Mouse (Mus musculus): ENCODE data around the gene Kcnmb4. TPM values are rescaled to one million over a fixed set of nuclear protein-coding genes. Genes with fewer than 3 reads are reported as not detected.

The Kcnmb4 gene
- polyA plus RNA-seq, 1 experiment: 50.0 TPM

DNA sequence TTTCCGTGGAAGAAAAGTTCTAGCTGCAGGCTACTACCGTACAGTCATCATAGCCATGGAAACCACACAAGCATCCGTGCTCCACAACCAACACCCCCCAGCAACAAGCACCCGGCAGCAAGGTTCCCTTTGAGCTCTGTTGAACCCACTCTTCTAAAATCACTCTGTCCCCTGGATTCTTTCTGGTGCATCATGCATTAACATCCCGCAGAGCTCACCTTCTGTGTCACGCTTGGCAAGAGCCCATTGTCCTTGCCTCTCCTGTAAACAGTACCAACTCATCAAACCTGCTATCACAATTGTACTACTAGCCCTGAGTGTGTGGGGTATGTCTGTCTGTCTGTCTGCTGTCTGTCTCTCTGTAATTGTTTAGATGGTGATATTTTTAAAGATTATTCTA, 99.6 kb downstream of the Kcnmb4 start:
- no peak for TF ChIP-seq CTCF (IDR thresholded peaks at IDR 0.05; ENCODE audit: borderline replicate concordance, extremely low read depth, insufficient read depth, insufficient read length)
- no peak for TF ChIP-seq POLR2A (IDR thresholded peaks at IDR 0.05; ENCODE audit: borderline replicate concordance, extremely low read depth, insufficient read depth, insufficient read length, poor library complexity, severe bottlenecking)
- no peak for DNase-seq (ENCODE audit: low read depth)

DNA sequence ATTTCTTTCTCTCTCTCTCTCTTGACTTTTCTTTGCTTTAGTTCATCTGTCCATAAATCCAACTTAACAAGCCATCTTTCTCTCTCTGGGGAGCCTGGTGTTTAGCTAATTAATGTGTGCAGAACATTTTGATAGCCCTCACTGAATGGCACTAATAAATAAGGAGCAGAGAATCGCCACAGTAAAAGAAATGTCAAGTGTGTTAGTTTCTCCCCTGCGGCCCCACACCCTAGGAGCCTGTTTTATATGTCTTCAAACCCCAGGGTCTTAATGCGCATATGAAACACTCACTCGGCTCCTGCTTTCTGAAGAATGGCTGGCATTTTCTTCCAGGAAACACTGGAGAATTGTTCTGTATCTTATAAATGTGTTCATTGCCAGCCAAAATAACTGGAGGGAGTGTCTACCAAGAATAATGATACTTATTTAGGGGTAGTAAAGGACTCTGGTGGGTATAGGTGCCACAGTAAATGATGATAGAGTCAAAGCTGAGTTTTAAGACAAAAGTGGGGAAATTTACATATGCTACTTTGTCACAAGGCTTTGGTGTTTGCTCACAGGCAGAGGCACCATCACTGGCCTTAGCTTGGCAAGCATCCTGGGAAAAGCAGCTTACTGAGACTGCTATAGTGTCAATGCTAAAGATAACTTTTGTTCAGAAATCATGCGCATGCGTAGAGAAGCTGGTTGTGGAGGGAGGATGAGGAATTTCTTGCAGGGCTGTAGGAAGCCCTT, 102.5 kb downstream of the Kcnmb4 start:
- DNase-seq (ENCODE audit: low read depth): peak; percentile 73
- TF ChIP-seq CTCF (IDR thresholded peaks at IDR 0.05; ENCODE audit: borderline replicate concordance, extremely low read depth, insufficient read depth, insufficient read length) (no peak), POLR2A (IDR thresholded peaks at IDR 0.05; ENCODE audit: borderline replicate concordance, extremely low read depth, insufficient read depth, insufficient read length, poor library complexity, severe bottlenecking) (no peak)

Other genes with a start within 250 kb of the Kcnmb4 start
- gene Ptprb, start 198.4 kb downstream of the Kcnmb4 start, polyA plus RNA-seq (2012; rRNA removed): 1.5 and 3.5 TPM in 2 replicates
- gene Cnot2, start 107.6 kb upstream of the Kcnmb4 start, polyA plus RNA-seq (2012; rRNA removed): 91.4 and 91.9 TPM in 2 replicates

Data from brain, embryonic 14.5 days (tissue).